Mouse (Mus musculus): Measurements from ENCODE around the gene Abtb2. TPM values are rescaled to one million over a fixed set of nuclear protein-coding genes. Genes with fewer than 3 reads are reported as not detected.

Gene Abtb2
- 4.2 and 4.4 TPM in 2 replicates for polyA plus RNA-seq (2021; fragmentation: Nextera tagmentation)
- long read RNA-seq, experiment 1, full-length matches to known transcripts, result 2 of 6 reads
- long read RNA-seq, experiment 1, partial matches to known transcripts, result 2 of 6 reads
- long read RNA-seq, experiment 1, other reads (novel, unspliced or antisense), result 2 of 6 reads
- long read RNA-seq, experiment 2, full-length matches to known transcripts, result 40 of 50 reads
- long read RNA-seq, experiment 2, partial matches to known transcripts, result 8 of 50 reads
- long read RNA-seq, experiment 2, other reads (novel, unspliced or antisense), result 2 of 50 reads

GRCm38 (mm10) chr2:103565732-103566422, at the start of gene Abtb2:
TSS of gene Abtb2 (plus strand) at chr2:103566310.

GRCm38 (mm10) chr2:103760906-103761716, 195.0 kb downstream of the Abtb2 start, which contains the start of gene Nat10:
TSS of gene Nat10 (minus strand) at chr2:103761270.

Other genes with a start within 250 kb of the Abtb2 start
- 0.10 TPM in 1 of 2 replicates, not detected in the other for gene Elf5, start 154.6 kb upstream of the Abtb2 start, polyA plus RNA-seq (2021; fragmentation: Nextera tagmentation)
- 55.6 and 60.8 TPM in 2 replicates for gene Cat, start 81.2 kb upstream of the Abtb2 start, polyA plus RNA-seq (2021; fragmentation: Nextera tagmentation)
- 4.3 and 4.9 TPM in 2 replicates for gene Nat10, start 195.0 kb downstream of the Abtb2 start, polyA plus RNA-seq (2021; fragmentation: Nextera tagmentation)
- 71.8 and 79.8 TPM in 2 replicates for gene Caprin1, start 231.3 kb downstream of the Abtb2 start, polyA plus RNA-seq (2021; fragmentation: Nextera tagmentation)